Mouse (Mus musculus) E14TG2a.4 (cell line): Measurements from ENCODE around the gene Rsph1.

ENCODE experiments used
- H3K27me3 ChIP-seq: 2 replicates; pipeline ENCODE4 v1.6.1; 2014; ENCODE audit warnings: low read length, control low read depth; ENCODE audit not compliant: insufficient read depth
- H3K36me3 ChIP-seq: 2 replicates; pipeline ENCODE4 v1.6.1; 2014; ENCODE audit warnings: low read length, control low read depth; ENCODE audit not compliant: insufficient read depth
- H3K4me1 ChIP-seq: replicated peaks from 2 replicates; pipeline ENCODE4 v1.6.1; 2014; ENCODE audit warnings: low read depth, low read length, control low read depth
- H3K4me3 ChIP-seq: replicated peaks from 2 replicates; pipeline ENCODE4 v1.5.1; 2014; ENCODE audit warnings: mild to moderate bottlenecking, low read length
- H3K9me3 ChIP-seq: 2 replicates; pipeline ENCODE4 v1.6.1; 2014; ENCODE audit warnings: low read length, control low read depth
- CTCF ChIP-seq: conservative IDR thresholded peaks from 2 replicates; pipeline ENCODE4 v1.5.1; 2014; ENCODE audit warnings: low read length
- NANOG ChIP-seq: IDR thresholded peaks from 2 replicates; pipeline ENCODE4 v1.6.1; 2014; ENCODE audit warnings: borderline replicate concordance, low read length, mixed read lengths
- POU5F1 ChIP-seq: IDR thresholded peaks from 2 replicates; pipeline ENCODE4 v1.6.1; 2014; ENCODE audit warnings: low read length, borderline replicate concordance

Rsph1 gene

GRCm38 (mm10) chr17:31318906-31319767 is 42.0 kb upstream of the Rsph1 start:
- Histone ChIP-seq H3K4me3 (no peak overlapping the region), H3K4me1 (peaks cover 93% of the 10 kb centered on the region), H3K36me3 (peaks cover 57% of the 10 kb centered on the region), H3K9me3 (no peaks in the 10 kb centered on the region), H3K27me3 (no peaks in the 10 kb centered on the region)
- TF ChIP-seq NANOG (no peak), POU5F1 (no peak), CTCF (no peak)

- TF ChIP-seq CTCF (peak; percentile 32), POU5F1 (no peak)
- H3K4me1 ChIP-seq = peaks cover 92% of the 10 kb centered on the region
Observed at GRCm38 (mm10) chr17:31317521-31318272, 40.5 kb upstream of the Rsph1 start.

GRCm38 (mm10) chr17:31316998-31317397 is 39.8 kb upstream of the Rsph1 start:
- H3K9me3 ChIP-seq = no peaks in the 10 kb centered on the region
- TF ChIP-seq POU5F1 (no peak), NANOG (no peak), CTCF (no peak)
- no peak overlapping the region for H3K4me3 ChIP-seq
- peaks cover 92% of the 10 kb centered on the region for H3K4me1 ChIP-seq
- no peaks in the 10 kb centered on the region for H3K27me3 ChIP-seq
- H3K36me3 ChIP-seq = peaks cover 50% of the 10 kb centered on the region

More at GRCm38 (mm10) chr17:31317521-31318272, 40.5 kb upstream of the Rsph1 start:
- H3K27me3 ChIP-seq = no peaks in the 10 kb centered on the region
- H3K36me3 ChIP-seq = peaks cover 50% of the 10 kb centered on the region
- no peaks in the 10 kb centered on the region for H3K9me3 ChIP-seq
- H3K4me3 ChIP-seq = peak overlapping the region; percentile 59

GRCm38 (mm10) chr17:31315993-31316392 is 38.8 kb upstream of the Rsph1 start:
- peaks cover 91% of the 10 kb centered on the region for H3K4me1 ChIP-seq
- TF ChIP-seq POU5F1 = no peak
- no peak for TF ChIP-seq CTCF
- TF ChIP-seq NANOG = no peak
- peaks cover 50% of the 10 kb centered on the region for H3K36me3 ChIP-seq
- no peaks in the 10 kb centered on the region for H3K9me3 ChIP-seq
- no peaks in the 10 kb centered on the region for H3K27me3 ChIP-seq
- no peak overlapping the region for H3K4me3 ChIP-seq

GRCm38 (mm10) chr17:31315046-31315792 is 38.0 kb upstream of the Rsph1 start:
- H3K4me3 ChIP-seq = 0 out of 2 replicates have a peak overlapping the region, but pooled peaks have one; percentile 14
- peaks cover 89% of the 10 kb centered on the region for H3K4me1 ChIP-seq
- no peak for TF ChIP-seq NANOG
- no peak for TF ChIP-seq POU5F1
- TF ChIP-seq CTCF = no peak
- H3K27me3 ChIP-seq = no peaks in the 10 kb centered on the region
- H3K9me3 ChIP-seq = no peaks in the 10 kb centered on the region
- peaks cover 50% of the 10 kb centered on the region for H3K36me3 ChIP-seq

GRCm38 (mm10) chr17:31312648-31313047 is 35.5 kb upstream of the Rsph1 start:
- Histone ChIP-seq H3K4me3 (0 out of 2 replicates have a peak overlapping the region, but pooled peaks have one; percentile 17), H3K27me3 (no peaks in the 10 kb centered on the region), H3K9me3 (no peaks in the 10 kb centered on the region), H3K36me3 (peaks cover 52% of the 10 kb centered on the region), H3K4me1 (peaks cover 92% of the 10 kb centered on the region)
- TF ChIP-seq NANOG = no peak
- TF ChIP-seq POU5F1 = no peak
- no peak for TF ChIP-seq CTCF

- no peaks in the 10 kb centered on the region for H3K27me3 ChIP-seq
- peaks cover 39% of the 10 kb centered on the region for H3K36me3 ChIP-seq
- peaks cover 90% of the 10 kb centered on the region for H3K4me1 ChIP-seq
- peak overlapping the region; percentile 75 for H3K4me3 ChIP-seq
- no peak for TF ChIP-seq POU5F1
- no peak for TF ChIP-seq CTCF
- no peaks in the 10 kb centered on the region for H3K9me3 ChIP-seq
Observed at GRCm38 (mm10) chr17:31311047-31311446, 33.9 kb upstream of the Rsph1 start.

GRCm38 (mm10) chr17:31309281-31309793 is 32.2 kb upstream of the Rsph1 start:
- H3K4me3 ChIP-seq = no peak overlapping the region
- TF ChIP-seq CTCF = no peak
- no peak for TF ChIP-seq POU5F1
- no peak for TF ChIP-seq NANOG
- H3K4me1 ChIP-seq = peaks cover 92% of the 10 kb centered on the region
- no peaks in the 10 kb centered on the region for H3K9me3 ChIP-seq
- H3K36me3 ChIP-seq = peaks cover 28% of the 10 kb centered on the region
- no peaks in the 10 kb centered on the region for H3K27me3 ChIP-seq
